Mouse (Mus musculus) c-Kit-negative CD71-positive TER-119-positive erythroid progenitor cells, embryonic 14.5 days (primary cell): ENCODE measurements around the gene Anln.

Experiments used
- DNase-seq: peaks from one replicate; pipeline ENCODE4 v3.0.0-alpha.2; 2013; ENCODE audit warnings: low read depth, low spot score

Anln gene

DNA sequence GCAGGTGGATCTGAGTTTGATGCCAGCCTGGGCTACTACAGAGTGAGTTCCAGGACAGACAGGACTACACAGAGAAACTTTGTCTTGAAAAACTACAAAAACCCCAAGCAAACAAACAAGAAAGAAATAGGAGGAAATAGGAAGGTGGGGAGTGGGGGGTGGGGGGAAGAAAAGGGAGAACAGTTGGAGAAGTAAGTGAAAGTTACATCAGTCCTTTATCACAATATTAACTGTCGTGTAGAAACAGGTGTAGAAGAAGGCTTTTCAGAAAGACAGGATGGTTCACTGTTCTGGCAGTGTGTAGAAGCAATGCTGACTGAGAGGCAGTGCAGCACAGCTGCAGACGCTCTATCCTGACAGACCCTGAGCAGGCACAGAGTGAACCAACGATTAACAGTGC lies 14.0 kb upstream of the Anln start:
- no peak for DNase-seq

DNA sequence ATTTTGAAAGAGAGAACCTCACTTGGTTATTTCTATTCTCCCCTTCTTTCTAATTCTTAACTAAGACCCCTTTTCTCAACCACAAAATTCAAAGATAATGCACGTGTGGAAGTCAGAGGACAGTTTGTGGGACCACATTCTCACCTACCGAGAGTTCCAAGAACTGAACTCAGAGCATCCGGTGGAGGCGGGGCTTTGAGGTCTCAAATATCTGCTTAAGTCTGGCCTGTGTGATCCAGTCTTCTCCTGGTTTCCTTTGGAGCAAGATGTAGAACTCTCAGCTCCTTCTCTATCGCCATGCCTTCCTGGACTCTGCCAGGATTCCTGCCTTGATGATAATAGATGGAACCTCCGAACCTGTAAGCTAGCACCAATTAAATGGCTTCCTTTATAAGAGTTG lies 13.0 kb upstream of the Anln start:
- no peak for DNase-seq

DNA sequence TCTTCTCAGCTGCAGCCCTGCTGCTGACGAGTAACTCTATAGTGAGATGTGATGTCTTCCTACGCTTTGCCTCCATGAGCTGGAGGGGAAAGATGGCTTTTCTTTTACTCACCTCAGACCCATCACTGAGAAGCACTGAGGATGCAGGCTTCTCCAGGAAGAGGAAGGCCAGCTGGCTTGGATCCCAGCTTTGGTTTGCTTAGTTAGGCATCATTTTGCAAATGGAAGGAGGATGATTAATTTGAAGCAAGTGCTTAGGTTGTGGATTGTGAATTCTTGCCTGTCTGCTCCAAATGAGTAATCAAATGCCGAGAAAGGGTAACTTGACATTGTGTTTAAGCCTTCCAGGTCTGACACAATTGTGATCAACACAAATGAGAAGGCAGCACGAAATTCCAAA lies 10.0 kb upstream of the Anln start:
- no peak for DNase-seq

DNA sequence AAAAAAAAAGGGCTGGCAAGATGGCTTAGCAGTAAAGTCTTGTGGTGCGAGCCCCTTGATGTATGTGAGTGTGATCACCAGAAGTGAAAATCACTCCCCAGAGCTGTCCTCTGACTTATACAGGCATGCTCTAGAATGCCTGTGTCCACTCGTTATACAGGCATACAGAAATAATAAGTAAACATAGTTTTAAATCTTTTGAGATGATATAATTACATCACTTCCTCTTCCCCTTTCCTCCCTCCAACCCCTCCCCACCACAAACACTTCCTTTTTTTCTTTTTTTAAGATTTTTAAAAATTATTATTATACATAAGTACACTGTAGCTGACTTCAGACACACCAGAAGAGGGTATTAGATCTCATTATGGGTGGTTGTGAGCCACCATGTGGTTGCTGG lies 5.7 kb upstream of the Anln start:
- no peak for DNase-seq

DNA sequence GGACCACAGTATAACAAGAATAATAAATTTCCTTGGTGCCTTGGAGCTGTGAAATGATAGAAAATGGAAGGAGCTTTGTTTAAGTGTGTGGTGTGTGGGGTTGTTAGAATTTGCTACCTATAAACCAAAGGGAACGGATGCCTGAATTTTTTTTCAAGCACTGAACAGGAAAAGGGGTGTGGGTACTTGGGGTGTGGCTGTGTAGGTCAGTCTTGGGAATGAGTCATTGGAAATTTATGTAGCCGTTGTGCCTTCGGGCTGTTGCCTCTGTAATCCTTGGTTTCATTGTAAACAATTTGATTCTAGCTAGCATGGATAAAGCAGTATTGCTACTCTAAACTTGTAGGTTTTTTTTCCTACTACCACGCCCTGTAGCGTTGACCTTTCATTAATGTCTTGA lies 1.4 kb upstream of the Anln start:
- no peak for DNase-seq

DNA sequence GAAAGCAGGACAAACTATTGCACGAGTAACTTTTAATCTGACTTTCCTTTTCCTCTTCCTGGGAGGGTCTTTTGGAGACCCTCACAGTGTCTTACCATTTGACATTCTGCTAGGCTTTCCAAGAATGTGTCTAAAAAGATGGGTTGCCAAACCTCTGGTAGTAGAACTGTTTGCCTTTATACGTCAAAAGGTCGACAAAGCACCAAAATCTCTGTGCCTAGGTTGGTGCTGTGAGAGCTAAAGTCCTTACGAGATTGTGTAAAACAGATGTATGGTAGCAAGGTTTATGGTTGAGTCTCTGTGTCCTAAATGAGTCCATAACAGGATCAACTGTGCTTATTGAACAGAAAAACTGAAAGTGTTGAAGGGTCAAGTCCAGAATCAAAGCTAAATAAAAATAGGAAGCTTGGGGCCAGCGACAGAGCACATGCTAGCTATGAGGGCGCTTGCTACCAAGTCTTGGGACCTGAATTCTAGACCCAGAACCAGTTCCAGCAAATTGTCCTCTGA lies 803 bp upstream of the Anln start:
- no peak for DNase-seq

DNA sequence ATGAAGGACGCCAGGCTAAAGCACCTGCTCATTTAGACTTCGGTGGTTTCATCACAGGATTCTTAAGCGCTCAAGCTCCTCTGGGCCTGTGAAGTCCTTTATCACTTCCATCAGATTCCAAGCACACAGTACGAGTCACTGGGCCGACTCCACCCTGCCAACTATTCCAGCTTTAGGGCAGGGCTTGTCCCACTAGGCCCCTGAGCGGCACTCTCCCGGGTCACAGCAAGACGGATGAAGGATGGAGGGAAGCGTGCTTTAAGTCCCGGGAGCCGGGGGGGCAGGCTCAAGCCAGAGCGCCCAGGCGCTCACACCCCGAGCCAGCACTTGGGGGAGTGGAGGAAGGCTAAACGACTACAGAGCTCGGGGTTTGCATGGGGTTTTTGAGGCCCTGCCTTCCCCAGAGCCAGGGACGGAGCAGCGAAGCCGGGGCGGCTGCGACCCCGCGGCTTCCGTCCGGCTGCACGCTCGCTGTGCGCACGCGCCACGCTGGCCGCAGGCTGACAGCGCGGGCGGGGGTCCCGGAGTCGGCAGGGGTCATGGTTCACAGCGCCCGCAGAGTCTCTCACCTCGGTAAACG lies 497 bp downstream of the Anln start:
- peak; percentile 76 for DNase-seq

DNA sequence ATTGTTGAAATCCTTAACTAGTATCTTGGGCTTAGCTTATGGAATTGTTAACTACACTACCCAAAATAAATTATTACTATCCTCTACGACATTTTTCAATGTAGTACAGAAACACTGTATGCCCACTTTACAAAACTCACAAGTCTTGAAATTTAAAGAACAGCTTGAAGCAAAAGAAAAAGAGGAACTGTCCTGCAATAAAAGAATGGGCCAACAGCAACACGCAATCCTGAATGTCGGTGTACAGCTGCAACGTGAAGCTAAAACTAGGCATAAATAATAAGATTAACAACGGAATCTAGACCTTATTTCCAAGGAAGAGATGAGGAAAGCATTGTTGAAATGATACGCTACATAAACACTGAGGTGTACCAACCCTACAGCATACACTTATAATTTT lies 1.1 kb downstream of the Anln start:
- no peak for DNase-seq

DNA sequence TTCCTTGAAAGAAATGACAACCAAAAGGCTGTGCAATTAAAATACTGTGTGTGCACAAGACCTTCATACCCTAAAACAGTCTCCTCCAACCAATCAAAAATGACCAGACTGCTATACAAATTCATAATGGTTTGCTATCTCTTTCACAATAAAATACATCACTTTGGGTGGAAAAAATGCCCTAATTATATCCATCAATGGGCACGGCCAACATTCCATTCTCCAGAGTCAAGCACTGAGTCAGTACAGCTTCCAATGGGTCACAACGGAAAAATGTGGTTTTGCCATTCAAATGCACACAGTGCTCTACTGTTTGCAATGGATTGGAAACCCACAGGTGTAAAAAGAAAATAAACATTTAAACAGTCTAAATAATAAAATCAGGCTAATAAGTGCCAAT lies 3.1 kb downstream of the Anln start:
- DNase-seq: no peak

DNA sequence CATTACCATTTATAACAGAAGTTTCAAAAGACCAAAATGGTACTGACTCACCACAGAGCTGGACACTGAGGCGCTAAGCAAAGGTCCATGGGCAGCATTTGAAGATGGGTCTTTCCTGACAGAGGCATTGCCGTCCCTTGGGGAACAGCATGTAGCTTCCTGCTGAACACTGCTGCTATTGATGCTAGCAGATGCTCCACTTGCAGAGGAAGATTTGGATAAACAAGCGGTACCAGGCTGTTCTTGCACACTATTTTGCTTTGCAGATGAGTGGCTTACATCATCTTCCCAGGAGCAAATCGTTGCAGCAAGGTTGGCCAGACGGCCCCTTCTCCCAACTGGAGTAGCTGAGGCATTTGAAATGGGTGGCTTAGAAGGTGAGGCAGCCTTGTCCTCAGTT lies 12.9 kb downstream of the Anln start:
- DNase-seq: no peak

DNA sequence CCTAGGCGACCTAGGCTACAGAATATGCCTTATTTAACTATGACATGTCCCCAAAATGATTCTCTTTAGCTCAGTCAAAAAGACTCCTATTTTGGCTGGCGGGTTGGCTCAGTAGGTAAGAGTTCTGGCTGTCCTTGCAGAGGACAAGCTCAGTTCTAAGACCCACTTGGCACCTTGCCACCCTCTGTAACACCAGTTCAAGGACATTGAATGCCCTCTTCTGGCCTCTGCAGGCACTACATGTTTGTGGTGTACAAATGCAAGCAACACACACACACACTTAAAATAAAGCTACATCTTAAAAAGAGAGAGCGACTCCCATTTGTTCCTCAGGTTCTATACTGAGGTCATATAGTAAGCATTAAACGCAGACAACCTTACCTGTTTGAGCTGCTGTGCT lies 16.2 kb downstream of the Anln start:
- no peak for DNase-seq

DNA sequence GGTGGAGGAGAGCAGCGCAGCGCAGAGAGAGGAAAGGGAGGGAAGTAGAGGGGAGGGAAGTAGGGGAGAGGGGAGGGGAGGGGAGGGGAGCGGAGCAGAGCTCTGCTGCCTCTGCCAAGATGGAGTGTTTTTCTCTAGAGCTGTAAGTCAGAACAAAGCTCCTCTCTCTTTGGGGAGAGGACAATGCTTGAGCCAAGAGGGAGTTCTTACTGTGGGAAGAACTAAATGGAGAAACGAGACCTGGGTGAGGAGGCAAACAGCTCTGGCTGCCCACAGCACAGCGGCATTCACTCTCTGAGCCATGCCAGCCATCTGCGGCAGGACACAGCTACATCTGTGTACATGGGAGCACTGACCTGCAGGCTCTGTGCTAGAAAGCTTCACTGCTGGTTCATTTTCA lies 21.0 kb downstream of the Anln start:
- no peak for DNase-seq

DNA sequence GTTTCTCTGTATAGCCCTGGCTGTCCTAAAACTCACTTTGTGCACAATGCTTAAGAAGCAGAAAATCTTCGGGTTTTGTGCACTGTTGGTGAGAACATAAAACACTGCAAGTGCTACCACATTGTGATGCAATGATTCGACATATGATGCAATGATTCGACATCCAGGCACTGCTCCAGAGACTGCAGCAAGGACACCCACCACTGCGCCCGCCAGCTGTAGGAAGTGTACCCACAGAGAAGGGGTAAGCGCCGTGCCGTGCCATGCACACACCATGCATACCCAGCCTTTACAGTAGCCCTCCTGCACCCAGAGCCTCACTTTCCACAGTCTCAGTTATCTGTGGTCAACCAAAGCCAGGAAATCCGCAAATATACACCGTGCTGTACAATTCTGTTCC lies 22.4 kb downstream of the Anln start:
- DNase-seq: no peak

DNA sequence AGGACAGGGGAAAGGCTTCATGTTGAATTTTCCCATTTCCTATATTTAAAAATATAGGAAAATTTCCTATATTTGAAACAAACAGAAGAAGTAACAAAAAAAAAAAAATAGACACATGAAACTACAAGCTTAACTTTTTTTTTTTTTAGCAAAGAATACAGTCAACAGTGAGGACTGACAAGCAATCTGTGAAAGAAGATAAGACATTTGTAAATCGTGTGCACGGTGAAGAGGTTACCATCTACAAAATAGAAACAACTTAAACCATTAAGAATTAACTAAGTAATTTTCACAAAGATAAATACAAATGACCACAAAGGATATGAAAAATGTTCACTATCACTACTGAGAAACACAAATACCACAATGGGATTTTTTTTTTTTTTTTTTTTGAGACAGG lies 22.8 kb downstream of the Anln start:
- no peak for DNase-seq

DNA sequence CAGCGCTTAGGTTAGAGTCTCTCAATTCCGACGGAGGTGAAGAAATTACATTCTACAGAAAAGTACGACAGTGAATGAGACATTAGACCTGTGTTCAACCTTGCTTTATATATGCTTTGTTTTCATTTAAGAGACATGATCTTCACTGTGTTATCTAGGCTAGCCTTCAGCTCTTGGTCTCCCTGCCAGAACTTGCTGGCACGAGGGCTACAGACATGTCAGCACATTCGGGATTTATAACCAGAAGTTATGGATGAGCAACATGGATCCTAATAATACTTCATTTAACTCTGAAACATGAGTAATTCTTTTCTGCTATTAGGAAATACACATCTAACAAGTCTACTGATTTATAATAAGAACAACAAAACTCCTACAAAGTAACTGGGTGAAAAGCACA lies 28.1 kb downstream of the Anln start:
- DNase-seq: no peak

DNA sequence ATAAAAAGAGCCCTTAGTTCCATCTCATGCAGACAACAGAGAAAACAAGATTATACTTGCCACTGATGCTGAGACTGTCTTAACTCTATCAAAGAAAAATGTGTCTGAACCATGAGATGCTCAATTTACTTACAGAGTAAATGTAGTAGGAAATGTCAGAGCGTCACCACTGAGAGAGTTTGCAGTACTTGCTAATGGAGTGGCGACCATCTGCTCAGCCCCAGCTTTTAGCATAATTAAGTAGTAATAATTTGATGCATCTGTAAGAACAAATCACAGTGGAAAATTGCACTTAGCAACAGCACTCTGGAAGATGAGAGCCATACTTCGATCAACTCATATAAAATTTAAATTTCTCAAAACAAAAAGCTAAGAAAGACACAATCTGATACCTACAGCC lies 33.1 kb downstream of the Anln start:
- no peak for DNase-seq

DNA sequence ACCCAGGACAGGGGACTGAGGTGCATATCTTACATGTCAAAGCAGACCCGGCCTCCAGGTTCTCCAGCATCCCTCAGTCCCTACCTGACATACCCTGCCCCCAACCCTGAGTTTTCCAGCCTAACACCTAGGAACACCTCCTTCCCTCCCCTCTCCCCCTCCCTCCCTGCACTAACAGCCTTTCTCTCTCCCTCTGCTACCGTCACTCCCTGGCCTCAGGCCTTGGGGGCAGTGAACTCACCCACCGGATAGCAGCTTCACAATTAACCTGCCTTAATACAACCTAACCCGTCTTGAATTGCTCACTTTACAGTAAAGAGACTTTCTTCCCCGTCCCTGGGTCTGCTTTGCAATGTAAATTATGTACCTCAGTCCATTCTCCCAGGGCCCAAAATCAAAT lies 35.1 kb downstream of the Anln start:
- no peak for DNase-seq

DNA sequence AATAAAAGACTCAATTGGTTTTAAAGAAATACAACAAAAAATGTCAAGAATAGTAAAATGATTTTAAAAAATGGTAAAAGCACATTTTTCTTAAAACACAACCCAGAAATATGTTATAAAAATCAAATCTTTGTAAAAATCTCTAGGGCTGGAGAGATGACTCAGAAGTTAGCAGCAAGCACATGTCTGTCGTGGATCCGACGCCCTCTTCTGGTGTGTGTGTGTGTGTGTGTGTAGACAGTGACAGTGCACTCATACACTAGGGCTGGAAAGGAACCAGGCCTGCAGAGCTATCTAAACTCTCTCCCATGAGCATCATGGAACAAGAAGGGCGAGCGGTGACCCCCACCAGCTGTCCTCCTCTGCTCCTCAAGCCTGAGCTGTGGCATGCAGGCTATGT lies 35.5 kb downstream of the Anln start:
- no peak for DNase-seq

DNA sequence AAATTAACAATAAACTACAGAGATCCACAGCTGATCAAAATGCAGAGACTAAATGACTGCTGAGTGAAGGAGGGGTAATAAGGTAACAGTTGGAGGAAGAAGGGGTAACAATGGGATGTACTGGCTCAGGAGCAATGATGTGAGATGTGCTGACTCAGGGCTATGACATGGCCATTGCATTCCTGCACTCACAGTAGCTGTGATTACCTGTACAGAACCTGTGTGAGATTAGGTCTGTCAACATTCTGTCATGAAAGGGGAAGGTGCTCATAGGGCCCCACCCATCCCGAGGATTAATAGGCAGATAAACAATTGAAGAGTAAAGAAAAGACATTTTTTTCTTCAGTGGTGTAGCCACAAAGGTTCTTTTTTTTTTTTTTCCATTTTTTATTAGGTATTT lies 48.7 kb downstream of the Anln start:
- DNase-seq: no peak

DNA sequence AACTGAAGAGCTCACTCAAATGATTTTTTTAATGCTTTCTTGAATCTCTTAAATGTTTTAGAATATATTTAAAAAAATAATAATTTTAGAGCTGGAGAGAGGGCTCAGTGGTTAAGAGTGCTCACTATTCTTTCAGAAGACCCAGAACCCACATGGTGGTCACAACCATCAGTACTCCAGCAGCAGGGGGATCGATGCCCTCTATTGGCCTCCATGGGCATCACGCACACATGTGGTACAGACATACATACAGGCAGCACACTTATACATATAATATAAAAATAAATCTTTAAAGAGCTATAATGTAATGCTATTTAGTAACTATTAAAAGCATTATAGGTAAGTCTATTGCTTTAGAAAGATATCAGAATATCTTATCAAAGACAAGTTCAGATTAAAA lies 51.8 kb downstream of the Anln start:
- no peak for DNase-seq

DNA sequence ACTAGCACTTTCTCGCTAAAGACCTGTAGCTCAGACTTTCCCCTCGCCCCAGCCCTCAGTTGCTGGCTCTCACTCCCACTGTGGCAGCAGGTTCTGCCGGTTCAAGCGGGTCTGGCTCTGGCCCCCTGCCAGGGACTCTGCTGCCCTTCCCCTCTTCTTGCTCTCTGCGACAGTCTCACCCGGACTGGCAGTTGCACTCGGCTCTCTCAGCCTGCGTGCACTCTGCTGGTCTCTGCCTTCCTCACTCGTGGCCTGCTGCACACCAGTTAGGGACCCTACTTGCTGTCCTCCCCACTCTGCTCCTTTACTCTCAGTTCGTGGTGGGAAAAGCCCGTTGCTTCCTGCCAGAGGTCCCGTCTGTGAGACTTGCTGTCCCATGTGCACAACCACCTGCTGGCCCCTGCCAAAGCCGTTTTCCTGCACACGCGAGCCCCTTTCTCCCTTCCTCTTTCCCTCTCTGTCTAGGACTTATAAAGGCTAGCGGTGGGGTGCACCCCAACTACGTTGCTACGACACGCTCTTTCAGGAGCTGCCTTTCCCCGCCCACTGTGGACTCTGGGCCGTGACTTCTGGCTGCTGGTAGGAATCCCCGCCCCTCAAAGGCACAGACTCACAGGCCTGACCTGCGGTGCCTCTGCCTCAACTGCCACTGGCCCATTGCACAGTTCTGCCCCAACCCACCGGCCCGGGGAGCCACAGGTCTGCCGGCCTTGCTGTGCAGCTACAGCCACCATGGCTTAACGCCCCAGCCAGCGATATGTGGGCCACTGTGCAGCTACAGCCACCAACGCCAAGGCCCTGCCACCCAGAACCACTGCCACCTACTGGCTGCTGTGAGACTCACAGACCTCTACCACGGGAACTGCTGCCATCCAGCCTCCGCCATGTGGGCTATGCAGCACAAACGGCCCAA lies 61.3 kb downstream of the Anln start:
- peak; percentile 60 for DNase-seq

DNA sequence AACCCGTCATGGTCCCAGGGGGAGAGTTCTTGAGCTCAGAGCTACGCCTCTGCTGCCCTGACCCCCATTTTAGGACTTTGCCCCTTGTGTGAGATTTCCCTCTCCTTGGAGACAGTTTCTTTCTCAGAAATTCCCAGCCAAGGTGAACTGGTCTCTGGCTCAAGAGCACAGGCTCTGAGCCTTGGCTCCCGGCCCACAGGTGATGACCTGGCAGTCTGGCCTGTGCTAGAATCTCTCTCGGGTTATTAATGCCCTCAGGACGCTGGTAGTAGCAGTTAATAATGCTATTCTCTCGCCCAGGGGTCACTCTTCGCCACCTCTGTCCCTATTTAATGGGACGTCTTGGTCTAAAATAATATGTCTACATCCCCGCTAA lies 61.9 kb downstream of the Anln start:
- no peak for DNase-seq

DNA sequence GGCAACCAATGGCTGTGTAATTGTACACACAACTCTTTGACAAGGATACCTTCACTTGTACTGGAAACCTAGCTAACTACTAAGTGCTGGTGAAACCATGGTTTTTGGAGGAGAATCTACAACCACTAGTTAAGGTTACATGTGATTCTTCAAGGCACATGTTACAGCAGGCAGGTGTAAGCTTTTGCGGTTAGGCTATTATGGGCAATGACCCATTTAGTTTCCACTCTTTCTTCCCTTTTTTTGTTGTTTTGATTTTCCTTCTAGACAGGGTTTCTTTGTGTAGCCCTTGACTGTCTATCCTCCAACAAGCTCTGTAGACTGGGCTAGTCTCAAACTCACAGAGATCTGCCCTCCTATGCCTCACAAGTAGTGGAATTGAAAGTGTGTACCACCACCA lies 64.4 kb downstream of the Anln start:
- no peak for DNase-seq
